Mouse (Mus musculus): Measurements from ENCODE around the gene Cxcl10. TPM values are rescaled to one million over a fixed set of nuclear protein-coding genes. Genes with fewer than 3 reads are reported as not detected.

The Cxcl10 gene
- polyA plus RNA-seq, 1 experiment = 2.2 TPM

- 89% methylated on average over 12 of the region's 12 CpGs for WGBS
- Histone ChIP-seq H3K4me3 (replicated peaks; ENCODE audit: extremely low read depth, low read depth, low read length) (no peak overlapping the region), H3K4me1 (ENCODE audit: control insufficient read depth, insufficient read depth, low read length) (peaks cover 4% of the 10 kb centered on the region; the same call in 1 of the 2 replicates)
- DNase-seq = no peak
- no peak for TF ChIP-seq POLR2A (IDR thresholded peaks at IDR 0.05; ENCODE audit: borderline replicate concordance, extremely low read depth, low read depth, low read length)
- no peak for TF ChIP-seq CTCF (IDR thresholded peaks at IDR 0.05; ENCODE audit: insufficient read depth, low read length)
Measured at GRCm38 (mm10) chr5:92331122-92331521, 17.6 kb downstream of the Cxcl10 start.

GRCm38 (mm10) chr5:92327929-92328328, 20.8 kb downstream of the Cxcl10 start, which contains the start of gene Cxcl9:
TSS of gene Cxcl9 (minus strand) at chr5:92328079.
- TF ChIP-seq CTCF (IDR thresholded peaks at IDR 0.05; ENCODE audit: insufficient read depth, low read length) (no peak), POLR2A (IDR thresholded peaks at IDR 0.05; ENCODE audit: borderline replicate concordance, extremely low read depth, low read depth, low read length) (no peak)
- Histone ChIP-seq H3K4me3 (replicated peaks; ENCODE audit: extremely low read depth, low read depth, low read length) (no peak within 1 kb of the TSS), H3K4me1 (ENCODE audit: control insufficient read depth, insufficient read depth, low read length) (peaks cover 4% of the 10 kb centered on the region; the same call in 1 of the 2 replicates)
- WGBS = 74% methylated on average over 7 of the region's 7 CpGs
- no peak for DNase-seq

GRCm38 (mm10) chr5:92327367-92327766, 21.3 kb downstream of the Cxcl10 start:
- no peak overlapping the region for H3K4me3 ChIP-seq (replicated peaks; ENCODE audit: extremely low read depth, low read depth, low read length)
- DNase-seq = no peak
- no peak for TF ChIP-seq POLR2A (IDR thresholded peaks at IDR 0.05; ENCODE audit: borderline replicate concordance, extremely low read depth, low read depth, low read length)
- H3K4me1 ChIP-seq (ENCODE audit: control insufficient read depth, insufficient read depth, low read length) = no peaks in the 10 kb centered on the region; the same call in 1 of the 2 replicates
- 64% methylated on average over 6 of the region's 6 CpGs for WGBS

GRCm38 (mm10) chr5:92323264-92323663, 25.4 kb downstream of the Cxcl10 start:
- 52% methylated on average over 5 of the region's 5 CpGs for WGBS

GRCm38 (mm10) chr5:92322612-92323011, 26.1 kb downstream of the Cxcl10 start:
- Histone ChIP-seq H3K4me3 (replicated peaks; ENCODE audit: extremely low read depth, low read depth, low read length) (no peak overlapping the region), H3K4me1 (ENCODE audit: control insufficient read depth, insufficient read depth, low read length) (no peaks in the 10 kb centered on the region; the same call in none of the 2 replicates)
- WGBS = 67% methylated on average over 4 of the region's 4 CpGs
- no peak for TF ChIP-seq POLR2A (IDR thresholded peaks at IDR 0.05; ENCODE audit: borderline replicate concordance, extremely low read depth, low read depth, low read length)
- DNase-seq = no peak

More at GRCm38 (mm10) chr5:92323264-92323663, 25.4 kb downstream of the Cxcl10 start:
- no peaks in the 10 kb centered on the region; the same call in none of the 2 replicates for H3K4me1 ChIP-seq (ENCODE audit: control insufficient read depth, insufficient read depth, low read length)
- no peak for DNase-seq
- H3K4me3 ChIP-seq (replicated peaks; ENCODE audit: extremely low read depth, low read depth, low read length) = no peak overlapping the region
- no peak for TF ChIP-seq POLR2A (IDR thresholded peaks at IDR 0.05; ENCODE audit: borderline replicate concordance, extremely low read depth, low read depth, low read length)
- TF ChIP-seq CTCF (IDR thresholded peaks at IDR 0.05; ENCODE audit: insufficient read depth, low read length) = no peak

- DNase-seq = no peak
- H3K4me1 ChIP-seq (ENCODE audit: control insufficient read depth, insufficient read depth, low read length) = no peaks in the 10 kb centered on the region; the same call in none of the 2 replicates
- WGBS = 48% methylated on average over 8 of the region's 8 CpGs
- no peak overlapping the region for H3K4me3 ChIP-seq (replicated peaks; ENCODE audit: extremely low read depth, low read depth, low read length)
- no peak for TF ChIP-seq POLR2A (IDR thresholded peaks at IDR 0.05; ENCODE audit: borderline replicate concordance, extremely low read depth, low read depth, low read length)
- TF ChIP-seq CTCF (IDR thresholded peaks at IDR 0.05; ENCODE audit: insufficient read depth, low read length) = no peak
Measured at GRCm38 (mm10) chr5:92321631-92322400, 26.9 kb downstream of the Cxcl10 start.

GRCm38 (mm10) chr5:92318596-92318995, 30.1 kb downstream of the Cxcl10 start:
- no peaks in the 10 kb centered on the region; the same call in none of the 2 replicates for H3K4me1 ChIP-seq (ENCODE audit: control insufficient read depth, insufficient read depth, low read length)
- no peak overlapping the region for H3K4me3 ChIP-seq (replicated peaks; ENCODE audit: extremely low read depth, low read depth, low read length)
- DNase-seq = no peak
- TF ChIP-seq POLR2A (IDR thresholded peaks at IDR 0.05; ENCODE audit: borderline replicate concordance, extremely low read depth, low read depth, low read length) = no peak
- TF ChIP-seq CTCF (IDR thresholded peaks at IDR 0.05; ENCODE audit: insufficient read depth, low read length) = no peak
- 82% methylated on average over 14 of the region's 14 CpGs for WGBS

GRCm38 (mm10) chr5:92318119-92318518, 30.6 kb downstream of the Cxcl10 start:
- TF ChIP-seq CTCF (IDR thresholded peaks at IDR 0.05; ENCODE audit: insufficient read depth, low read length) = no peak
- no peak for TF ChIP-seq POLR2A (IDR thresholded peaks at IDR 0.05; ENCODE audit: borderline replicate concordance, extremely low read depth, low read depth, low read length)
- Histone ChIP-seq H3K4me1 (ENCODE audit: control insufficient read depth, insufficient read depth, low read length) (no peaks in the 10 kb centered on the region; the same call in none of the 2 replicates), H3K4me3 (replicated peaks; ENCODE audit: extremely low read depth, low read depth, low read length) (no peak overlapping the region)
- 74% methylated on average over 7 of the region's 7 CpGs for WGBS
- DNase-seq = no peak

GRCm38 (mm10) chr5:92313776-92314175, 34.9 kb downstream of the Cxcl10 start:
- WGBS = 45% methylated on average over 7 of the region's 7 CpGs
- TF ChIP-seq CTCF (IDR thresholded peaks at IDR 0.05; ENCODE audit: insufficient read depth, low read length) (no peak), POLR2A (IDR thresholded peaks at IDR 0.05; ENCODE audit: borderline replicate concordance, extremely low read depth, low read depth, low read length) (no peak)
- Histone ChIP-seq H3K4me1 (ENCODE audit: control insufficient read depth, insufficient read depth, low read length) (peaks cover 4% of the 10 kb centered on the region), H3K4me3 (replicated peaks; ENCODE audit: extremely low read depth, low read depth, low read length) (no peak overlapping the region)
- DNase-seq = no peak
